Mouse (Mus musculus): Measurements from ENCODE around the gene Spsb2. TPM values are rescaled to one million over a fixed set of nuclear protein-coding genes. Genes with fewer than 3 reads are reported as not detected.
"Not testable (repeated sequence)": the region's sequence is repeated elsewhere in the genome, so short reads cannot be mapped to it uniquely, and the experiment has no call there.

The Spsb2 gene
- total RNA-seq, 2 experiments from 2014 or later: 5.1 to 14.0 TPM

DNA sequence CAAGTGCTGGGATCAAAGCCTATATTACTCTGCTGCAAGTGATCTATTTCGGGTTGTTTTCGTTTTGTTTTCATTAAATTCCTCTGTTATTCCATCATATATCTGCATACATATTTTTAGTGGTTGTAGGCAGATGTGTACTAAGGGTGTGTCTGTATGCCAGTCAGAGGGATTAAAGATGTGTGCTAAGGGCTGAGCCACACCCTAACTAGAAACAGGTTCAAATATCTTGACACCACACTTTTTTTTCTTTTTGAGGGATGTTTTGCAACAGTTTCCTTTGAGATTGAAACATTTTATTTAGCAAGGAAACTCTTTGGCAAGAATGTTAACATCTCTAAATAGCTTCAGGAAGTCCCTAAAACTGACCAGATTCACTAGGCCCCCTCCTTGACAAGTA, 12.3 kb upstream of the Spsb2 start:
- ATAC-seq (ENCODE audit: poor library complexity, severe bottlenecking): 0 out of 2 replicates have a peak, but pooled peaks have one; percentile 21

DNA sequence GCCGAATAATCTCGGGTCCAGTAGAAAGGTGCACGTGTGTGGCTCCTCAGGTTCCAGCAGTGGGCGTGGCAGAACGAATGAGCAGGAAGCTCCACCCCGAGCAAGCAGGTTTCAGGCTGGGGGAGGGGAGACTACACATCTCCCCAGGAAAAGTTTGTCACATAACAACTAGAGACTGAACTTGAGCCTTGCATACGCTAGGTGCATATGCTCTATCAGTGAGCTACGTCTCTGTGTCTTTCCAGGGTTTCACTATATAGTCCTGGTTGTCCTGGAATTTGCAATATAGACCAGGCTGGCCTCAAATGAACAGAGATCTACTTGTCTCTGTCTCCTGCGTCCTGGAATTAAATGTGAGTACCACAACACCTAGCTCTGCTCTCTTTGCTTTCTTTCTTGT, 6.1 kb upstream of the Spsb2 start:
- ATAC-seq (ENCODE audit: poor library complexity, severe bottlenecking): not testable (repeated sequence)

DNA sequence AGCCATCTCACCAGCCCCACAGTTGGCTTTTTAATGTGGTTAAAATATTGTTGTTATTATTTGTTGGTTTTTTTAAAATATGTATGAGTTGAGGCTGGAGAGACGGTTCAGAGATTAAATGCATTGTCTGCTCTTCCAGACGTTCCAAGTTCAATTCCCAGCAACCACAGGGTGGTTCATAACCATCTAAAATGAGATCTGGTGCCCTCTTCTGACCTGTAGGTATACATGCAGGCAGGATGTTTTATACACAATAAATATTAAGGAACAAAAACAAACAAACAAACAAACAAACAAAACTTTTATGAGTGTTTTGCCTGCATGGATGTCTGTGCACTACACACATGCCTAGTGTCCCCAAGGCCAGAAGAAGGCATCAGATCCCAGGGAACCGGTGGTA, 5.4 kb upstream of the Spsb2 start:
- no peak for ATAC-seq (ENCODE audit: poor library complexity, severe bottlenecking)

DNA sequence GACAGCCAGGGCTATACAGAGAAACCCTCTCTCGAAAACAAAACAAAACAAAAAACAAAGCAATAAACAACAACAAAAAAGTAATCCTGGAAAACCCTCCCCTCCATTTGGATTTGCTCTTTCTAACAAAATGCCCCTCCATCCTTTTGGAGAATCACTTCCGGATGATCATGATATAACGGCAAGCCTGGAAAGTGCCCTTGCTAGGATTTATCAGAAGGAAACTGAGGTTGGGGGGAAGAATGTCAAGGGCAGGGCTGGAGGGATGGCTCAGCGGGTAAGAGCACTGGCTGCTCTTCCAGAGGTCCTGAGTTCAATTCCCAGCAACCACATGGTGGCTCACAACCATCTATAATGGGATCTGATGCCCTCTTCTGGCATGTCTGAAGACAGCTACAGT, 4.8 kb upstream of the Spsb2 start:
- ATAC-seq (ENCODE audit: poor library complexity, severe bottlenecking): not testable (repeated sequence)

DNA sequence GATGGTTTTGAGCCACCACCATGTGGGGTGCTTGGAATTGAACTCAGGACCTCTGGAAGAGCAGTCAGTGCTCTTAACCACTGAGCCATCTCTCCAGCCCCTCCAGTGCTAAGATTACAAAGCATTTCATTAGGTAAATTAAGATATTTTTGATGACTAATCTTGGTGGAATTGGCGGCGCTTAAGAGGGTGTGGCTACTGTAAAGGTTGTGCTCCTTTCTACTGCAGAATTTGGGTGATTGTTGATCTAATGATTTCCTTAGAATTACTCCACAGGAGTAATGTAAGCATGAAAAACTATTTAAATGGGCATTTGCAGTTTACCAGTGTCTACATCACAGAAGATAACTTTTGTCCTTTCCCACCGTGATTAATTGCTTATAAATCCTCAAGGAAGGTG, 4.1 kb upstream of the Spsb2 start:
- no peak for ATAC-seq (ENCODE audit: poor library complexity, severe bottlenecking)

DNA sequence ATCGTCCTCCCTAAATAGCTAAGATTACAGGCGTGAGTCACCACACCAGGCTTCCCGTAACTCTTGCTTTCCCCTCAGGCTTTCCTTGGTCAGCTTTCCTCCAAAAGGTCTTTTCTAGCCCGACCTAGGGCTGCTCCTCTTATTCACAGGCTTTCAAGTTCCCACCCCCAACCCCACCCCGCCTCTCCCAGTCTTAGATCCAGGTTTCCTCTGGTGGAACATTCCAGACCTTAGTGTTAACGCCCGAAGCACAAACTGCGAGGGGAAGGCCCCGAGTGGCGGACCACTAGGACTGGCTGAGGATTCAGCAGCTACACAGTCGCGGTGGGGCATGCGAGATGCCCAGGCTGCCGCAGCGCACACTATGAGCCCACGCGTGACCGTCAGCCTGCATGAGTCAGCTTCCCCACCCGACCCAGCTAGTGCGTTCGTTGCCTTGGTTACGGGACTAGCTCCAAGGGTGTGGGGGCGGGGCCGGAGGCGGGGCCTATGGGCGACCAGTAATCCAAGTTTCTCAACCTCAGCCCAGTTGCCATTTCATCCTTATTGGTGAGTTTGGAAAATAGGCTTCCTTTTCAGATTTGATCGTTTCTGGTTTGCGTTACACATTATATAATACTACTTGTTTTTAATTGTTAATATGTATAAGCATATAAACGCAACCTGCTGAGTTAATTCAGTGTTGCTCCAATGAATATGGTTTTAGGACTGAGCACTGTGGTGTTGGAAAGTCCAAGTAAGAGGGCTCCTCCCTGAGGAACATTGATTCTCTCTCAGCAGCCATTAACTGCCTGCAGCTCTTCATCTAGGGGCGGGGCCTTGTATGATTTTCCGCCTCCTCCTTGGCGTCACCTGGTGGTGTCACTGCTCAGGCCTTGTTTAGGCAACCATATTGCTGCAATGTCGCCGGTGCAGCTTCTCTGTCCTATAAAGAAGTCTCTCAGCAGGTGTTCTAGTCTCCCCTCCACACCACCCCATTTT, 2.8 kb upstream of the Spsb2 start:
- ATAC-seq (ENCODE audit: poor library complexity, severe bottlenecking): peak; percentile 79

DNA sequence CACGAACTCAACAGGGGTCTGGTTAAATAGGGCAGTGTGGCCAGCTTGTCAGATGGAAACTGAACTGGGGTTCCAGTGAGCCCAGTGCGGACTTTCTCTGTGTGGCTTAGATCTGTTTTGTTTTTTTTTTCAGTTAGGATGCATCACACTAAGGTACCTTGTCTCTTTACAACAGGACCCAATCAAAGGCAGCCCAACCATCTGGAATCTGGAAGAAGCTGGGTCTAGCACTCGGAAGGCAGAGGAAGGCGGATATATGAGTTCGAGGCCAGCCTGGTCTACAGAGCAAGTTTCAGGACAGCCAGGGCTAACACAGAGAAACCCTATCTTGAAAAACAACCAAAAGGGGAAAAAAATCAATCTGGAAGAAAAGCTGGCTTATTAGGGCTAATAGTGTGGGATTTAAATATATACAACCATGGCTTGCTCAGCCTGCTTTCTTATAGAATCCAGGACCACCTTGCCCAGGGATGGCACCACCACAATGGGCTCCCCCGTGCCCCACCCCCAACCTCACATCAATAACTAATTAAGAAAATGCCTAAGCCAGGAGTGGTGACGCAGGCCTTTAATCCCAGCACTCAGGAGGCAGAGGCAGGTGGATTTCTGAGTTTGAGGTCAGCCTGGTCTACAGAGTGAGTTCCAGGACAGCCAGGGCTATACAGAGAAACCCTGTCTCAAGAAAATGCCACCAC, 1.9 kb upstream of the Spsb2 start:
- ATAC-seq (ENCODE audit: poor library complexity, severe bottlenecking): no peak

DNA sequence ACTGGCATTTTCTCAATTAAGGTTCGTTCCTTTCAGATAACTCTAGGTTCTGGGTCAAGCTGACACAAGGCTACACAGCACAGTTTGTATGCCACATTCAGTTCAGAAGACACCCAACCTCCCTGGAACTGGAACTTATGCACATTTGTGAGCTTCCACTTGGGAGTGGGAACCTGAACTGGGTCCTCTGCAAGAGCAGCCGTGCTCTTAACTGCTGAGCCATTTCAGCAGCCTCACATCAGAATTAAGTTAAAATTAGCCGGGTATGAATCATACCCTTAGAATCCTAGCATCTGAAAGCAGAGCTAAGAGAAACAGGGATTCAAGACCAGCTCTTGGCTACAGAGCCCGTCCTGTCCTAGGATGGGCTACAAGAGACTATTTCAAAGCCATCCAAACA, 1.1 kb upstream of the Spsb2 start:
- ATAC-seq (ENCODE audit: poor library complexity, severe bottlenecking): no peak

DNA sequence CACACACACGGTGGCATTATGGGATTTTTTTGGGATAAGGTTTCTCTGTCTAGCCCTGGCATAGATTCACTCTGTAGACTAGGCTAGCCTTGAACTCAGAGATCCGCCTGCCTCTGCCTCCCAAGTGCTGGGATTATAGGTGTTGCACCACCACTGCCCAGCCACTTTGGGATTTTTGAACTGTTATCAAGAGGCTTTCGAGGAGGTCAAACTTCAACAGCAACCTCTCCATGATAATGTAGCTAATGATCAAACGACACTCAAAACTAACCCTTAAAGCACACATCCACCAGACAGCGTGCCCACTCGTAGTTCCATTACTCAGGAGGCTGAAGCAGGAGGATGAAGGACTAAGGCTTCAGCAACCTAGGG, 489 bp upstream of the Spsb2 start:
- no peak for ATAC-seq (ENCODE audit: poor library complexity, severe bottlenecking)

DNA sequence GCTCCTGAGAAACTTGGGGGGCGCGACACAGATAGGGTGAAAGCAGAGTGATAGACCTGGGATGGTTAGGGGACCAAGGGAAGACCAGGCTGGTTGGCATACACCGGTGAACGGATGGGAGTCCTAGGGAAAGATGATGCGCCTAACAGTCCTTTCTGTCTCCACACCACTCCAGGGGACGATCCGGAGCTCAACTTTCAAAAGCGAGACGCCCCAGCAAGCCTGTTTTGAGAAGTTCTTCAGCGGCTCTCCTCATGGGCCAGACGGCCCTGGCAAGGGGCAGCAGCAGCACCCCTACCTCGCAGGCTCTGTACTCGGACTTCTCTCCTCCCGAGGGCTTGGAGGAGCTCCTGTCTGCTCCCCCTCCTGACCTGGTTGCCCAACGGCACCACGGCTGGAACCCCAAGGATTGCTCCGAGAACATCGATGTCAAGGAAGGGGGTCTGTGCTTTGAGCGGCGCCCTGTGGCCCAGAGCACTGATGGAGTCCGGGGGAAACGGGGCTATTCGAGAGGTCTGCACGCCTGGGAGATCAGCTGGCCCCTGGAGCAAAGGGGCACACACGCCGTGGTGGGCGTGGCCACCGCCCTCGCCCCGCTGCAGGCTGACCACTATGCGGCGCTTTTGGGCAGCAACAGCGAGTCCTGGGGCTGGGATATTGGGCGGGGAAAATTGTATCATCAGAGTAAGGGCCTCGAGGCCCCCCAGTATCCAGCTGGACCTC, 752 bp downstream of the Spsb2 start:
- peak; percentile 50 for ATAC-seq (ENCODE audit: poor library complexity, severe bottlenecking)

DNA sequence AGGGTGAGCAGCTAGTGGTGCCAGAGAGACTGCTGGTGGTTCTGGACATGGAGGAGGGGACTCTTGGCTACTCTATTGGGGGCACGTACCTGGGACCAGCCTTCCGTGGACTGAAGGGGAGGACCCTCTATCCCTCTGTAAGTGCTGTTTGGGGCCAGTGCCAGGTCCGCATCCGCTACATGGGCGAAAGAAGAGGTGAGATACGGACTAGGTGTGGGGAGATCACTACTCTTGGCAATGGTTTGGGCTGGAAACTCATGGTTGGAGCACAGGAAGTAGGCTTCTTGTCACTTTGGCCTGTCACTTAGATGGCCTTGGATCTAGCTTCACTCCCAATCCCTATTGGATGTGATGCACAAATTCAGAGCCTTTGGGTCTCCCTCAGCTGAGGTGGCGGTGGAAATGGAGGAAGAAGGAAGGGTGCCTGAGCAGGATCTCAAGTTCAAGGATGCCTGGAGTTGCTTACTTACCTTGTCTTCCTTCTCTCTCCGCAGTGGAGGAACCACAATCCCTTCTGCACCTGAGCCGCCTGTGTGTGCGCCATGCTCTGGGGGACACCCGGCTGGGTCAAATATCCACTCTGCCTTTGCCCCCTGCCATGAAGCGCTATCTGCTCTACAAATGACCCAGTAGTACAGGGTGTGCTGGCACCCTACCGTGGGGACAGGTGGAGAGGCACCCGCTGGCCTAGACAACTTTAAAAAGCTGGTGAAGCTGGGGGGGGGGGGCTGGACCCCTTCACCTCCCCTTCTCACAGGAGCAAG, 1.5 kb downstream of the Spsb2 start:
- no peak for ATAC-seq (ENCODE audit: poor library complexity, severe bottlenecking)

DNA sequence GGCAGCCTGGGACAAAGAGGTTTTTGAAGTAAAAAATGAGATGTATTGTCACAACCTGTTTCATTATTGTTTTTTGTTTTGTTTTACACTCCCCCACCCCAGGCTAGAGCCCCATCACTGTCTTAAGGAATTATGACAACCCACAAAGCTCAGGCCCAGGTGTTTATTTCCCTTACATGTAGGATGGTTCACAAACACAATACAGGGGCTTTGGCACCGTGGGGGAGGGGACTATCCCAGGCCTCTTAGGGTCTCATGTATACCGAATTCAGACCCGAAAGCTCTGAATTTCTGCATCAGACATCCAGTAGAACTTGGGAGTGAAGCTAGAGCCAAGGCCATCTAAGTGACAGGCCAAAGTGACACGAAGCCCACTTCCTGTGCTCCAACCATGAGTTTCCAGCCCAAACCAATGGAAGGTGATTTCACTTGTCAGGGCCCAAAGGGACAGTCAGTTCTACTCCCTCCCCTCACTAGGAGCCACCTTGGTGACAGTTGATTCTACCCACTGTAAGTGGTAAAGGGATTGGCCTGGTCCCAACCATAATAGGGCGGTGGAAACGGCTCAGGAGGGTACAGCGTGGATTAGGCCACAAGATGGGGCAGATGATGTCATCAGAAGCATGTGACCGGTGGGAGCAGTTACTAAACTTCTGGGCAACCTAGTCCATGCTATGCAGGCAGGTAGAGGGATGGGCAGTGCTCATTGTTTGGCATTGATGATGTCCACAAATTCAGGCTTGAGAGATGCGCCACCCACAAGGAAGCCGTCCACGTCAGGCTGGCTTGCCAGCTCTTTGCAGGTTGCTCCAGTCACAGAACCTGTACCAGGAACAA, 2.3 kb downstream of the Spsb2 start:
- ATAC-seq (ENCODE audit: poor library complexity, severe bottlenecking): not testable (repeated sequence)

DNA sequence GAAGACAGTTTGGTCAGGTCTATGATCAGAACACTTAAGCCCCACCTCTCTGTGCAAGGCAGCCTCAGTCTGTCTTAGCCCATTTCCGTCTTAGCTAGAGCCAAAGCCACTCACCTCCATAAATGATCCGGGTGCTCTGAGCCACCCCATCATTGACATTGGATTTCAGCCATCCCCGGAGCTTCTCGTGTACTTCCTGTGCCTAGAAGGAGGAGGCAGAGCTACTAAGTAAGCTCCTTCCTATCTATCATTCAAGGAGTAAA, 2.9 kb downstream of the Spsb2 start:
- no peak for ATAC-seq (ENCODE audit: poor library complexity, severe bottlenecking)

DNA sequence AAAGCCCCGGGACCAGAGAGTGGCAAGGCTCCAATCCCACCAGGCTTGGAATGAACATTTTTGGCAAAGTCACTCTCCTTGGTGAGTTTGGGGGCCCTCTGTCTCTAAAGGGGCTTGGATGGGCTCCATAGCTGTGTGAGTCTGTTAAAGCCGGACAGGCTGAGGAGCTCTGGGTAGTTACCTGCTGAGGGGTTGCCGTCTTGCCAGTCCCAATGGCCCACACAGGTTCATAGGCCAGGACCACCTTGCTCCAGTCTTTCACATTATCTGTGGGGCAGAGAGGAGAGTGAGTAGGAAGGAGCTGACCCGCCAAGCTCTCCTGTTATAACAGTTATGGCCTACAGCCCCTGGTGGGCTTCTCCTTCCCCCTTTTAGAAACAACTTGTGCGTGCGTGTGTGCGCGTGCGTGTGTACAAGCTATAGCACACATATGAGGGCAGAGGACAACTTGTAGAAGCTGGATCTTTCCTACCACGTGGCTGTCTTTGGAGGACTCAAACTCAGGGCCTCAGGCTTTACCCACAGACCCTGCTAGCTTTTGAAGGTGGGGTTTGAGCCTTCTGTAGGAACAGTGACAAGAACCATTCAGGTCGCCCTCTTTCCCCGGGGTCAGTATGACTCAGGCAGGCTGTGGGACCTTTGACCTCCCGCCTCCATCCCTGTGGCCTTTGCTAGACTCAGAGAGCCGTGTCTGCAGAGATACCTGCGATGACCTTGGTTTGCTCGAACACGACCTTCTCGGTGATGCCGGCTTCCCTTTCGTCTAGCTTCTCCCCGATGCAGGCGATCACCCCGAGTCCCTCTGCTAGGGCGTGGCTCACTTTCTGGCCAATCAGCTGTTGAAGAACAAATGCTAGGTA, 3.5 kb downstream of the Spsb2 start:
- ATAC-seq (ENCODE audit: poor library complexity, severe bottlenecking): no peak

DNA sequence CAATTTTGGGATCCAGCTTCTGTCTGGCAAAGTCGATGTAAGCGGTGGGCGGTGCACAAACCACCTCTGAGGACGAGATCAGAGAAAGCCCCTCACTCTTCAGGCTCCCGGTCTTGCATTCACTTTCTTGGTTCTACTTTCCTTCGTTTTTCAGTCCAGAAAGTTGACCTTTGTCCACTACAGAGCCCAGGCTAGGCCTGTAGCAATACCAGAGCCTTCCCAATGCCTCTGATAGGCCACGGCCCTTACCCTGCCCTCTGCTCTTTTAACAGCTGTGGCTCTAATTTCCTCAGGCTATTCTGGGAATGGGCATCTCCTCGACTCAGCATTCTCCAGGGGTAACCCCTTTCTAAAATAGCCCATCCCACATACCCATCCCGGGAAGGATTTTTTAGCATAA, 4.4 kb downstream of the Spsb2 start:
- no peak for ATAC-seq (ENCODE audit: poor library complexity, severe bottlenecking)

DNA sequence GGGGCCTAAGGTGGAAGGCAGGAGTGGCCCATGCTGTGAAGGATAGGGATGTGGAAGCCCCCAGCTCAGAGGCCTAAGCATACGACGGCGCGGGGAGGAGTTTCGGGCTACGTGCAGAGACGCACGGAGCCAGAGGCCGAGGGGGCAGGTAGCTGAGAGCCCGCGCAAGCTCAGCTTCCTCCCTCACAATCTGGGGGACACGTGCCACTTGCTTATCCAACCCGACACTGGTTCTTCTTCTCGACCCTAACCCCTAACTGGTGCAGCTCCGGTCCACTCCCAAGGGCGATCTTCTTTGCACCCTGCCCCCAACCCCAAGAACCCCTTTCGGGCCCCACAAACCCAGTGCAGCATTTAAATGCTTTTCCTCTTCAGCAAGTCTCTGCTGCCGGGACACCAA, 5.0 kb downstream of the Spsb2 start:
- ATAC-seq (ENCODE audit: poor library complexity, severe bottlenecking): peak; percentile 34

DNA sequence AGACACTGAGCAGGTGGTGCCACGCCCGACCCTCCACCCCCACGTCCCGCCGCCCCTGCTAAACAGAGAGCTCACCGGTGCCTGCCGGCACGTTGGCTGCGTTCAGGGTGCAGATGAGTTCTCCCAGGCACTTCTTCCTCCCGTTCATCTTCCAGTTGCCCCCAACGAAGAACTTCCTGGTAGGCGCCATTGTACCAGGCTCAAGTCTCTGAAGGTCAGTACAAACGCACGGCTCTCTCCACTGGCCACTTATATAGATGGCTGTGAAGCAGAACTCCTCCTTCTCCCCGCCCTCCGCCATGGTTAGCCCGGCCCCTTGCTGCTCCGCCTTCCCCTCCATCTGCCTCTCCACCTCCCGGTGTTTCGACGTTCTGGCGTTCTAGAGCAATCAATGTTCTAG, 5.5 kb downstream of the Spsb2 start, which contains the start of gene Tpi1:
Gene Tpi1 (minus strand): TSS at position 364 of the 400 bp plus-strand sequence.
- peak; percentile 74 for ATAC-seq (ENCODE audit: poor library complexity, severe bottlenecking)

DNA sequence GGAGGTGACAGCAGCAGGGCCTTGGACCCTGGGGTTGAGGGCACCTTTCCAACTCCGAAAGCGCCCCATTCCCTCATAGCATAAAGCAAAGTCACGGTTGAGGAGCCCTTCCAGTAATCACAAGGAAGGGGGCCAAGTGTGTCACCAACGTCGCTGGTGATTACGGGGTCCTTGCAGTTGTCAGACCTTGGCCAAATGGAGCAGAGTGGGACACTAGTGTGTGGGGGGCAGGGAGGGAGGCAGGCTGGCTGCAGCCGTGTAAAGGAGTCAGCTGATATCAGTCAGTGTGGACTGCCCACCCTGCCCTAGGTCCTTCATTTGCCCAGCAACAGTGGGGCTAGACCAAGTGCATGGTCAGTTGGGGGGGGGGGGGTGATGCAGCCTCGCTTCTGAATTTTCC, 6.0 kb downstream of the Spsb2 start:
- ATAC-seq (ENCODE audit: poor library complexity, severe bottlenecking): peak; percentile 0; the same call in 1 of the 2 replicates
